Mouse (Mus musculus) heart, embryonic 16.5 days (tissue): ENCODE data around the gene Arhgap35. TPM values are rescaled to one million over a fixed set of nuclear protein-coding genes. Genes with fewer than 3 reads are reported as not detected.
A peak's percentile ranks its signal among the peaks of the same experiment; 100 is the strongest.

Experiments
- ATAC-seq: fragments of 200-750 bp; cut with Nextera tagmentation; replicated peaks from 2 replicates; pipeline ENCODE4 v1.8.0; 2017; ENCODE audit warnings: moderate number of reproducible peaks; ENCODE audit not compliant: insufficient read depth, low FRiP score; ENCODE audit errors: extremely low read depth
- H3K27ac ChIP-seq: fragments of 300-500 bp; sonication (generic); 2 replicates; pipeline ENCODE4 v1.5.1; 2014; ENCODE audit warnings: mild to moderate bottlenecking, low read length, control low read depth, moderate library complexity
- H3K27me3 ChIP-seq: fragments of 300-500 bp; sonication (generic); 2 replicates; pipeline ENCODE4 v1.6.1; 2014; ENCODE audit warnings: low read length, mixed read lengths; ENCODE audit not compliant: control insufficient read depth, insufficient read depth
- H3K36me3 ChIP-seq: fragments of 300-500 bp; sonication (generic); 2 replicates; pipeline ENCODE4 v1.6.1; 2014; ENCODE audit not compliant: control insufficient read depth, insufficient read depth
- H3K4me1 ChIP-seq: fragments of 300-500 bp; sonication (generic); 2 replicates; pipeline ENCODE4 v1.6.1; 2014; ENCODE audit warnings: low read length, mixed read lengths; ENCODE audit not compliant: control insufficient read depth, insufficient read depth
- H3K4me2 ChIP-seq: fragments of 300-500 bp; sonication (generic); 2 replicates; pipeline ENCODE4 v1.6.1; 2014; ENCODE audit warnings: low read depth, mild to moderate bottlenecking, control low read depth, low read length
- H3K4me3 ChIP-seq: fragments of 300-500 bp; sonication (generic); 2 replicates; pipeline ENCODE4 v1.5.1; 2014; ENCODE audit warnings: mild to moderate bottlenecking, control low read depth, low read length
- H3K9ac ChIP-seq: fragments of 300-500 bp; sonication (generic); 2 replicates; pipeline ENCODE4 v1.6.1; 2014; ENCODE audit warnings: low read length, control low read depth
- H3K9me3 ChIP-seq: fragments of 300-500 bp; sonication (generic); replicated peaks from 2 replicates; pipeline ENCODE4 v1.6.1; 2016; ENCODE audit warnings: low read length; ENCODE audit not compliant: control insufficient read depth
- WGBS: fragments of 180-500 bp; shearing (Covaris S2); extraction: QIAGEN DNeasy Blood & Tissue Kit; methylation state at CpG from one replicate; pipeline ENCODE4 v1.1.7; 2014; 5-methylcytosine and 5-hydroxymethylcytosine counted together
- polyA plus RNA-seq: library from polyadenylated mRNA; unstranded; fragments of >200 nt; fragmentation: Nextera tagmentation; extraction: Ambion mirVana; gene quantifications from 2 replicates; pipeline ENCODE4 v1.2.1, GENCODE M21; 2015

Arhgap35 gene
- polyA plus RNA-seq, 1 experiment from 2014 or later: 12.9 TPM

- H3K27ac ChIP-seq: no peak overlapping the region
- WGBS: 43% methylated on average over 2 of the region's 2 CpGs
Observed at GRCm38 (mm10) chr7:16493361-16493760, 121.4 kb downstream of the Arhgap35 start.

GRCm38 (mm10) chr7:16492211-16492610 lies 122.6 kb downstream of the Arhgap35 start:
- H3K4me1 ChIP-seq: peaks cover 7% of the 10 kb centered on the region
- H3K9ac ChIP-seq: no peak overlapping the region
- no peak overlapping the region for H3K4me2 ChIP-seq
- no peak for ATAC-seq
- peaks cover 14% of the 10 kb centered on the region for H3K36me3 ChIP-seq
- no peaks in the 10 kb centered on the region for H3K9me3 ChIP-seq
- H3K27me3 ChIP-seq: no peaks in the 10 kb centered on the region
- 57% methylated on average over 3 of the region's 3 CpGs for WGBS
- no peak overlapping the region for H3K4me3 ChIP-seq
- H3K27ac ChIP-seq: no peak overlapping the region

More at GRCm38 (mm10) chr7:16493361-16493760, 121.4 kb downstream of the Arhgap35 start:
- Histone ChIP-seq H3K9ac (no peak overlapping the region), H3K4me3 (no peak overlapping the region), H3K4me1 (peaks cover 7% of the 10 kb centered on the region), H3K9me3 (no peaks in the 10 kb centered on the region), H3K4me2 (no peak overlapping the region), H3K36me3 (peaks cover 25% of the 10 kb centered on the region), H3K27me3 (no peaks in the 10 kb centered on the region)
- no peak for ATAC-seq

- peaks cover 9% of the 10 kb centered on the region for H3K36me3 ChIP-seq
- WGBS: 36% methylated on average over 3 of the region's 3 CpGs
- 0 out of 2 replicates have a peak, but pooled peaks have one; percentile 42 for ATAC-seq
Observed at GRCm38 (mm10) chr7:16491759-16492158, 123.0 kb downstream of the Arhgap35 start.

DNA sequence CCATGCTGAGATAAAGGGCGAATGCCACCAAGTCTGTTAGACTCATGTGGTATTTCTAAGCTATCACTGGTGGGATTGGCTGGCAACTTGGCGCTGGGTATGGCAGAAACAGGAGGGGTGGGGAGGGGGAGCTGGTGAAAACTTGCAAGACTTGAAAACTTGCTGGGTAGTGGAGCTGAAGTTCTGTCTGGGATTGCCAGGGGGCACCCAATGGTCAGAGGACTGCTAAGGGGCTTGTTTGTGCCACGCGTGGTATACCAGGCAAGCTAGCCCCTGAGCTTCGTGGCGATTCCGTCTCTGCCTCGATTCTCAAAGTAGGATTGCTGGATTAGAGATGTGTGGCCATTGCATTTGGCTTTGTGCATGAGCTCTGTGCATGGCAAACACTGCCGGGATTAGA lies 124.8 kb downstream of the Arhgap35 start:
- H3K4me2 ChIP-seq: no peak overlapping the region
- no peak overlapping the region for H3K9ac ChIP-seq
- H3K4me3 ChIP-seq: no peak overlapping the region
- H3K27ac ChIP-seq: no peak overlapping the region
- no peaks in the 10 kb centered on the region for H3K4me1 ChIP-seq
- 80% methylated on average over 9 of the region's 9 CpGs for WGBS
- H3K27me3 ChIP-seq: no peaks in the 10 kb centered on the region
- 0 out of 2 replicates have a peak, but pooled peaks cover 2% of the 10 kb centered on the region for H3K36me3 ChIP-seq
- no peak for ATAC-seq
- H3K9me3 ChIP-seq: no peaks in the 10 kb centered on the region

More at GRCm38 (mm10) chr7:16491759-16492158, 123.0 kb downstream of the Arhgap35 start:
- H3K9ac ChIP-seq: no peak overlapping the region
- no peaks in the 10 kb centered on the region for H3K27me3 ChIP-seq
- peaks cover 6% of the 10 kb centered on the region for H3K4me1 ChIP-seq
- H3K27ac ChIP-seq: no peak overlapping the region
- H3K4me2 ChIP-seq: no peak overlapping the region
- no peaks in the 10 kb centered on the region for H3K9me3 ChIP-seq
- H3K4me3 ChIP-seq: no peak overlapping the region

DNA sequence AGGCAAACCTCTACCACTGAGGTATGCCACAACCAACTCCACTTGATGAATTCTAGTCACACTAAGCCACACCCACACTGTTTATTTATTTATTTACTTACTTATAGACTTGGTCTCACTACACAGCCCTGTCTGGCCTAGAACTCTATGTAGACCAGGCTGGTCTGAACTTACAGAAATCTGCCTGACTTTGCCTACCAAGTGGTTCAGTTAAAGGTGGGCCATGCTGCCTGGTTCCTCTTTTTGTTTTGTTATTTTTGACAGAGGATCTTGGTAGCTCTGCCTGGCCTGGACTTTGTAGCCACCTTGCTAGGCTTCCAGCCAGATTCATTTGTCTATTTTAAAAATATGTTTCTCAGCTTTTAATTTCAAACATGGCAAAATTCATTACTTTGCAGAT lies 126.0 kb downstream of the Arhgap35 start:
- Histone ChIP-seq H3K4me2 (no peak overlapping the region), H3K4me1 (no peaks in the 10 kb centered on the region), H3K27me3 (no peaks in the 10 kb centered on the region), H3K9me3 (no peaks in the 10 kb centered on the region), H3K4me3 (no peak overlapping the region), H3K27ac (no peak overlapping the region), H3K36me3 (no peaks in the 10 kb centered on the region), H3K9ac (no peak overlapping the region)
- no peak for ATAC-seq

GRCm38 (mm10) chr7:16477628-16478027 lies 137.2 kb downstream of the Arhgap35 start, which contains the start of gene Npas1:
Npas1 (minus strand) TSS chr7:16477728.
- peaks cover 53% of the 10 kb centered on the region for H3K27me3 ChIP-seq
- no peak for ATAC-seq
- no peaks in the 10 kb centered on the region for H3K36me3 ChIP-seq
- H3K9ac ChIP-seq: no peak within 1 kb of the TSS
- H3K9me3 ChIP-seq: no peaks in the 10 kb centered on the region
- peaks cover 15% of the 10 kb centered on the region for H3K4me1 ChIP-seq
- H3K27ac ChIP-seq: no peak within 1 kb of the TSS
- H3K4me3 ChIP-seq: peak within 1 kb of the TSS; percentile 27
- WGBS: 85% methylated on average over 8 of the region's 8 CpGs
- peak within 1 kb of the TSS; percentile 48 for H3K4me2 ChIP-seq

DNA sequence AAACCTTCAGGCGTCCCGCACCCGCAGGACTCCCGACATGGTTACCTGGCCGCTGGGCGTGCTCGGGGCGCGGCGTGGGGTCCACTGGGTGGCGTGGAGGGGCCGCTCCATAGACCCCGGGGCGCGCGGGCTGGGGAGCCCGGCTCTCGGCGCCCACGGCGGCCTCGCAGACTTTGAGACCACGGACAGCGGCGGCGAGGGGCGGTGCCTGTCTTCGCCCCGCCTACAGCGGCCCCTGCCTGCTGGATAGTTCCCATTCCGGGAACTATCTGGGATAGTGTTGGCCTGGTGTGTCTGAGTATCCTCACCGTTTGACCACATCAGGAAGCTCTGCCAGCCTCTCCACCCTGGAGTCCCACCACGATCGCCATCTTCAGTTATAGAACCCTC lies 138.2 kb downstream of the Arhgap35 start:
- Histone ChIP-seq H3K4me3 (peak overlapping the region; percentile 27), H3K9me3 (no peaks in the 10 kb centered on the region), H3K27me3 (peaks cover 59% of the 10 kb centered on the region), H3K9ac (no peak overlapping the region), H3K27ac (no peak overlapping the region), H3K36me3 (no peaks in the 10 kb centered on the region), H3K4me2 (peak overlapping the region; percentile 48), H3K4me1 (peaks cover 15% of the 10 kb centered on the region)
- ATAC-seq: 0 out of 2 replicates have a peak, but pooled peaks have one; percentile 21
- WGBS: 2% methylated on average over 34 of the region's 34 CpGs

DNA sequence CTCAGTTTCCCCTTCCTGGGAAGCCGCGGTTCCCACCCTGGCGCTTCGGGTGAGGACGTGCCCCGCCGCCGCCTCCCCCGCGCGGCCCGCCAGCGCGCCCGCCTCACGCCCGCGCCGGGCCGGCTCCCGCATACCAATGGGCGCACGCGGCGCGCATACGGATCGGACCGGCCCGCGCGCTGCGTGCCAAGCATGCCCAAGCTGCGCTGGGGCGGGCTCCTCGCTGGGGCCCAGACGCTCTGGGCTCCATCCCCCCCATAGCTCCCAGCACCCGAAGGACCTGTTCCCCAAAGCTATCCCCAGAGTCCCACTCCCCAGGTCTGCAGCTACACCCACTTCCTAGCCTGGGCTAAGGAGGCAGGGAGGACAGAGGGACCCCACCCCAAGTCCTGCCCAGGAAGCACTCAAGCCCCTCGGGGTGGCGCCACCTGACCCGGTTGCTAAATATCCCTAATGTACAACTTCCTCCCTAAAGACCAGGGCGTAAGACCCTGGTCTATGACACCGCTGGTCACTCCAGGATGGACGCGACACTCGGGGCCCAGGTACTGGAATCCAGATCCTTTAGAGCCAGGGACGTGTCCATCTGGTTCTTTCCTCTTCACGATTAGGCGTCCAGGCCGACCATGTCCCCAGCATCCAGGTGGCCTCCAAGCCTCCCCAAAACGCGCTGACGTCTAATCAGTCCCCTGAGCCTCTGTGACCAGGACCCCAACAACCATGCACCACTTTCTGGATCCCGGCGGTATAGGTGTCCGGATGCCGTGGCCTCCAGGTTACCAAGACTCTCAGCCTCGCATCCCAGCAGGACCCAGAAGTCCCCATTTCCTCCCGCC lies 138.8 kb downstream of the Arhgap35 start:
- no peak overlapping the region for H3K27ac ChIP-seq
- WGBS: 1% methylated on average over 59 of the region's 59 CpGs
- H3K4me1 ChIP-seq: peaks cover 15% of the 10 kb centered on the region
- H3K4me3 ChIP-seq: peak overlapping the region; percentile 36
- ATAC-seq: no peak
- H3K4me2 ChIP-seq: peak overlapping the region; percentile 48
- H3K36me3 ChIP-seq: no peaks in the 10 kb centered on the region
- peaks cover 63% of the 10 kb centered on the region for H3K27me3 ChIP-seq
- H3K9me3 ChIP-seq: no peaks in the 10 kb centered on the region
- H3K9ac ChIP-seq: no peak overlapping the region

GRCm38 (mm10) chr7:16475321-16475720 lies 139.5 kb downstream of the Arhgap35 start:
- Histone ChIP-seq H3K27me3 (peaks cover 69% of the 10 kb centered on the region), H3K27ac (no peak overlapping the region), H3K4me2 (peak overlapping the region; percentile 41; the same call in 1 of the 2 replicates), H3K36me3 (no peaks in the 10 kb centered on the region), H3K4me3 (peak overlapping the region; percentile 36), H3K9me3 (no peaks in the 10 kb centered on the region), H3K4me1 (peaks cover 15% of the 10 kb centered on the region), H3K9ac (no peak overlapping the region)
- 4% methylated on average over 23 of the region's 23 CpGs for WGBS
- ATAC-seq: no peak
